Mouse (Mus musculus): Measurements from ENCODE around the gene Tff1.

GRCm38 (mm10) chr17:31153785-31154184, 11.3 kb downstream of the Tff1 start:
- TF ChIP-seq GATA1 (IDR thresholded peaks at IDR 0.05; ENCODE audit: low read length) (no peak), TAL1 (IDR thresholded peaks at IDR 0.05; ENCODE audit: low read length) (no peak)
